Mouse (Mus musculus) testis, adult 10 weeks (tissue): Measurements from ENCODE around the gene Otub1. TPM values are rescaled to one million over a fixed set of nuclear protein-coding genes. Genes with fewer than 3 reads are reported as not detected.

Source experiments
- polyA plus RNA-seq: library from polyadenylated mRNA; stranded (reverse); fragments of 350-450 nt; fragmentation: Illumina TruSeq; extraction: RNeasy Lipid Tissue Mini Kit (QIAGEN cat#74804); gene quantifications from one replicate; pipeline ENCODE4 v1.2.3, GENCODE M21; 2014; ENCODE audit warnings: low read depth, low replicate concordance

Otub1 gene
- polyA plus RNA-seq: 22.5 TPM

DNA sequence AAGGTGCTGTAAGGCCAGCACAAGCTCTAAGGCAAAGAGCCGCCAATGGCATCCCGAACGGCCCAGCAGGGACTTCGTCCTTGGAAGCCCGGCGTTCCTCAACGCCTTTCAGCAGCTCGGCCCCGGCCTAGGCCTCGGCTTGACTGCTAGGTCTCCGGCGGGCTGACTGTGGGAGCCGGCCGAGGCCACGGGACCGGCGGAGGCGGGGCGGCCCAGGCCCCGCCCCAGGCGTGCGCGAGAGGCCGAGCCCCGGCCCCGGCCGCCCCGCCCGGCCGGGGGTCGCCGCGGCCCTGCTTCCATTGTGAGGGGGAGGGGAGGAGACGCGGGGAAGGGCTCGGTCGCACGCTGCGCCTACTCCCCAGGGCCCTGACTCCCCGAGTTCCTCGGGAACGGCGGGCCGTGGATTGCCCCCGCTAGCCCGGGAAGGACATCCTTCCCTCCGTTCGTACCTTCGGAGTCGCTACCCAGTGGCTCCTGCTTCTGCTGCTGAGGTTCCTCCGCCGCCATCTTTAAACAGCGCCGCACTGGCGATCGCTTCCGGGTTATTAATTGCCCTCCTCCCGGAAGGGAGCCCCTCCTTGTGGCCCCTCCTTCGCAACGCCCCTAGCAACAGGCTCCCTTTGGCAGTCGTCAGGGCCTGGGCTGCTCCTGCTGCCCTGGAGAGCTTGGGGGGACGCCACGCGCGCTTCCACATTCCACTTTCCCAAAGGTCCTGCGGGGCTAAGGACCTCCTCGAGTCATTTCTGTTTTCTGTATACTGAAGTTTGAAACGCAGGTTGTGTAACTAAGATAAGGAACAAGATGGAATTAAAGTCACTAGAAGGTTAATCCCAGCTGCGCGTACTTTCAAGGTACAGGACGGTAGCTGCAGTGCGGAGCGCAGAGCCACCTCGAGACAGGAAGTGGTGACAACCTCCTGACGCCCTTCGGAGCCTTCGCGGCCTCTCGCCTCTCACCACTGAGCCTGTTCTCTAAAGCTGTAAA, at the start of gene Otub1:
Gene Otub1 (minus strand): TSS at position 564 of the 984 bp plus-strand sequence.

DNA sequence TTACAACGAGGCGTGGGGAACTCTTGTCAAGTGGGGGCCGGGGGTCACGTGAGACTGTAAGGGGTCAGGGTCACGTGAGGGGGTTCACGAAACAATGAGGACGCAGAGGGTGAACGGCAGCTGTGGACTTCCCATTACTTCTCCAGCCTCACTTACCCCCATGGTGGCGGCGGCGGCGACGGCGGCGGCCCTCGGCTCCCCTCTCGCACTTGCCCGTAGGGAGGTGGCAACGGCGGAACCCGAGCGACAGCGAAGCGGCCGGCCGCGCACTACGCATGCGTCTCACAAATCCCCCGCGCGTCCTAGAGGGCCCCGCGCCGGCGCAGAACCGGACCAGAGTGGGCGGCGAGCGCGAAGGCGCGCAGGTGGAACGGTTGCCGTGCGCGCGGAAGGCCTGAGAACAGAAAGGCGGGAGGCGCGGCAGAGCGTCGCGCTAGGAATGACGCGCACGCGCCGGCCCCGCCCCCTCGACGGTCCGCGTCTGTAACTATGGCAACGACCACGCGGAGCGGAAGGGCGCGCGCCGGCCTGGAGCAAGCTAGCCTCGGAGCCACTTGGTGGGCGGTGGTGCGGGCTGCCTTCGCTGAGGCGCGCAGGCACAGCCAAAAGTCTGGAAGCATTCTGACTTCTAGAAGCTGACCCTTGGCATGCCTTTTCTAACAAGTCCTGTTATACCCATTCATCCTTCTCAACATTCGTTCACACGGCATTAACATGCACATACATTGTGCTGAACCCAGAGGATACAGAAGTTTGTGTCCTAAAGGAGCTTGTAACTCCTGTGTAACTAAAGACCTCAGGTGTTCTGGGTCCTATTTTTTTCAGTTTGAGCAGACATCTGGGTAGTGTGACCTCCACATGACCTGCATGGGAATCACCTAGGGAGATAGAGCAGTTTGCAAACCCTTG, 34.9 kb upstream of the Otub1 start, which contains the start of gene Naa40:
Gene Naa40 (minus strand): TSS at position 402 of the 909 bp plus-strand sequence.

DNA sequence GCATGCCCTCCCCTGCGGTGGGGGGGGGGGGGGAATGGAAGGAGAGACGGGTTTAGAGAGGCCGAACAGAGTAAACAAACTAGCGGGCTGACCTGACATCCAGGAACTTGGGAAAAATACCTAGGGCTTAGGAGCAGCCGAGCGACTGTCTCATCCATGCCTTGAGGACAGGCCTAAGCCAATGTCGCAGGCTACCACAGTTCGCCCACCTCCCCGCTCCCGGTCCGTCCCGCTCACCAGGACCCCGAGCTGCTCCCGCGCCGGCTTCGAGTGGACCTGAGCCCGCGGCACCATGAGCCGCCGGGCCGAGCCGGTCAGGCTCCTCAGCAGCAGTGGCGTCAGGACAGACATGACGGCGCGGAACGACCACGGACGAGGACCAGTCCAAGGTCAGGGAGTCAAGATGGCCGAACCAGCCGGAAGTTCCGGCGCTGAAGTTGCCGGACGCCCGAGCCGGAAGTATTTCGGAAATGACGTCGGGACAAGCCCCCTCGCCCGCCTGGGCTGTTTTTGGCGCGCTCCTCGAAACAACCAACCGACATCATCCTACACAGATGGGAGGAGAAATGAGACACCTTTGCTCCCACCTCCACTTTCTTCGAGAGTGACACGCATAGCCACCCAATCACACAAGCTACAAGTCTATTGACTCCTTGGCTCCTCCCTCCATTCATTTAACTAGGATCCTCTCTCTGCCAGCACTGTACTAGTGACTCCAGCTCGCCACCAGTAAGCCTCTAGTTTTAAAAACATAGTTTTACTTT, 11.2 kb upstream of the Otub1 start, which contains the start of gene Cox8a:
Gene Cox8a (minus strand): TSS at position 455 of the 764 bp plus-strand sequence.

Other genes starting within 250 kb of the Otub1 start
- gene Ppp1r14b, start 231.3 kb downstream of the Otub1 start, polyA plus RNA-seq: 11.3 TPM
- 1.5 TPM for gene Plcb3, start 229.8 kb downstream of the Otub1 start, polyA plus RNA-seq
- gene Fkbp2, start 225.8 kb downstream of the Otub1 start, polyA plus RNA-seq: 3.5 TPM
- 1.4 TPM for gene Vegfb, start 218.7 kb downstream of the Otub1 start, polyA plus RNA-seq
- gene Dnajc4, start 213.7 kb downstream of the Otub1 start, polyA plus RNA-seq: 2.3 TPM
- gene Nudt22, start 210.2 kb downstream of the Otub1 start, polyA plus RNA-seq: not detected
- gene Trpt1, start 210.2 kb downstream of the Otub1 start, polyA plus RNA-seq: 0.63 TPM
- not detected for gene Fermt3, start 186.8 kb downstream of the Otub1 start, polyA plus RNA-seq
- 79.5 TPM for gene Stip1, start 166.3 kb downstream of the Otub1 start, polyA plus RNA-seq
- gene Macrod1, start 149.5 kb downstream of the Otub1 start, polyA plus RNA-seq: 5.6 TPM
- 1.2 TPM for gene Flrt1, start 100.6 kb downstream of the Otub1 start, polyA plus RNA-seq
- gene Cox8a, start 11.3 kb upstream of the Otub1 start, polyA plus RNA-seq: 12.7 TPM
- 25.5 TPM for gene Naa40, start 34.9 kb upstream of the Otub1 start, polyA plus RNA-seq
- gene Rcor2, start 61.0 kb upstream of the Otub1 start, polyA plus RNA-seq: 0.29 TPM
- 46.7 TPM for gene Mark2, start 135.5 kb upstream of the Otub1 start, polyA plus RNA-seq
- 3.2 TPM for gene Spindoc, start 176.7 kb upstream of the Otub1 start, polyA plus RNA-seq
- 0.95 TPM for gene 2700081O15Rik, start 211.3 kb upstream of the Otub1 start, polyA plus RNA-seq